Mouse (Mus musculus) spleen, adult 2 months (tissue): Measurements from ENCODE around the gene Gm45623.

Experiments used
- CTCF ChIP-seq: fragments of 200-500 bp; IDR thresholded peaks from 2 replicates; pipeline ENCODE4 v1.5.1; 2011; ENCODE audit warnings: mild to moderate bottlenecking, inconsistent platforms; ENCODE audit not compliant: insufficient read depth, insufficient read length, insufficient replicate concordance; ENCODE audit errors: extremely low read depth
- POLR2A ChIP-seq: fragments of 200-500 bp; IDR thresholded peaks from 2 replicates; pipeline ENCODE4 v1.6.1; 2011; ENCODE audit warnings: low read depth, low read length, inconsistent platforms

DNA sequence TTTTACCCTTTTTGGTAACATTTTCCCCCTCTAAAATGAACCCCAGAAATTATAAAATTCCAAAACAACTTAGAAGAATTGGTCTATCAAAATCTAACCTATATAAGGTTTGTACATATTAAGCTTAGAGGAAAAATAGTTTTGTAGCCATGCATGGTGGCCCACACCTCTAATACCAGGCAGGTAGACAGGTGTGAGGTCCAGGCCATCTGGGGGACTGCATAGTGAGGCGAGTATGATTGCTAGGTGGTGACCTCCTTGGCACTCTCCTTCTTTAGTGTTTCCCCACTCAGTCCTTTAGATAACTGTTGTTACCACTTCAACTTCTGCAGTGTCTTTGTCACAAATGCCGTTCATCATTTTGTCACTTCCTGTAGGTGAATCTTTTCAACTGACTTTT lies 49.0 kb downstream of the Gm45623 start:
- TF ChIP-seq POLR2A (no peak), CTCF (no peak)
